Comparison of ENCODE assay signal across 27 mouse cellular contexts in the genomic region with DNA sequence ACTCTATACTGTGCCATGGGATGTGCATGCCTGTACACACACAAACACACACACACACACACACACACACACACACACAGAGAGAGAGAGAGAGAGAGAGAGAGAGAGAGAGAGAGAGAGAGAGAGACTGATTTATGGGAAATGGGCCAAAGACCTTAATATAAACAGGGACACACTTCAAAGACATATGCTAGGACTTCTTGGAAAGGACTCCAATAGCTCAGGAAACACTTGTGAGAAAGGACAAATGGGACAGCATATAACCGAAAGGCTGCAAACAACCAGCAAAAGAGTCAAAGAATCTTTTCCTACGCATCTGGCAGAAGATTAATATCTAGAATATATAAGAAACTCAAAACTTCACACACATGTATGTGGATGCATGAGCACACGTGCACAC. TPM values are rescaled to one million over a fixed set of nuclear protein-coding genes. Genes with fewer than 3 reads are reported as not detected.
DNase-seq lines count a peak whose midpoint lies in the region; ATAC-seq and TF ChIP-seq lines count a peak whose summit lies in the region.
"Had no signal": no experiment of that assay in that cellular context is flagged by ENCODE, and none has a peak within 500 bp of the region (broad histone marks: within the 10 kb centered on the region; RNA-seq: fewer than 3 reads in every experiment).

No protein-coding gene starts in this region.

- no peak for DNase-seq in heart, embryonic 10.5 days (ENCODE audit: low spot score)
- DNase-seq in heart, postnatal 25 days (ENCODE audit: low spot score), result no peak
- no peak for DNase-seq in lung, postnatal 10 days
- DNase-seq in stomach, postnatal 0 days (ENCODE audit: low spot score), result no peak
- DNase-seq: adrenal gland, postnatal 10 days; adrenal gland, postnatal 36 days; B cell, adult 2 months; cerebellum, adult 18-20 months; cerebellum, adult 9-10 months; cerebellum, postnatal 14 days; gastrocnemius, postnatal 14 days; heart, adult 18-20 months; heart, postnatal 36 days had no signal

- WGBS in heart, embryonic 10.5 days, result 82% methylated on average over 3 of the region's 3 CpGs
- WGBS in heart, embryonic 15.5 days, result 67% methylated on average over 3 of the region's 3 CpGs
- WGBS in heart, embryonic 11.5 days (ENCODE audit: insufficient replicate concordance), result 82% methylated on average over 3 of the region's 3 CpGs
- 48% methylated on average over 3 of the region's 3 CpGs for WGBS in lung, embryonic 15.5 days
- WGBS in stomach, embryonic 16.5 days, result 60% methylated on average over 3 of the region's 3 CpGs
- 62% methylated on average over 3 of the region's 3 CpGs for WGBS in stomach, postnatal 0 days

- no peak overlapping the region for H3K9ac ChIP-seq in heart, embryonic 15.5 days
- H3K9ac ChIP-seq in heart, embryonic 11.5 days (ENCODE audit: low read depth, low read length), result no peak overlapping the region
- H3K9ac ChIP-seq in lung, embryonic 15.5 days, result no peak overlapping the region
- H3K9ac ChIP-seq in stomach, embryonic 16.5 days (ENCODE audit: low read length), result no peak overlapping the region
- H3K9ac ChIP-seq in stomach, postnatal 0 days (ENCODE audit: low read length), result no peak overlapping the region
- H3K9ac ChIP-seq: forebrain, embryonic 13.5 days; hindbrain, embryonic 14.5 days had no signal

- H3K27ac ChIP-seq in heart, embryonic 10.5 days, result peak overlapping the region; percentile 59; the same call in 1 of the 2 replicates
- H3K27ac ChIP-seq in heart, embryonic 15.5 days, result peak overlapping the region; percentile 36
- no peak overlapping the region for H3K27ac ChIP-seq in heart, embryonic 11.5 days (ENCODE audit: low read depth, low read length)
- peak overlapping the region; percentile 67 for H3K27ac ChIP-seq in lung, embryonic 15.5 days
- H3K27ac ChIP-seq in stomach, embryonic 16.5 days (ENCODE audit: low read length), result peak overlapping the region; percentile 53; the same call in 1 of the 2 replicates
- H3K27ac ChIP-seq in stomach, postnatal 0 days (replicated peaks), result no peak overlapping the region
- H3K27ac ChIP-seq: forebrain, embryonic 10.5 days; forebrain, embryonic 13.5 days; hindbrain, embryonic 14.5 days; hindbrain, postnatal 0 days had no signal

- H3K36me3 ChIP-seq in heart, embryonic 10.5 days, result no peaks in the 10 kb centered on the region
- H3K36me3 ChIP-seq in heart, embryonic 15.5 days, result no peaks in the 10 kb centered on the region
- H3K36me3 ChIP-seq in heart, embryonic 11.5 days (ENCODE audit: control insufficient read depth, insufficient read depth, low read length), result no peaks in the 10 kb centered on the region
- no peaks in the 10 kb centered on the region for H3K36me3 ChIP-seq in lung, embryonic 15.5 days
- H3K36me3 ChIP-seq in stomach, embryonic 16.5 days (ENCODE audit: control insufficient read depth, insufficient read depth, low read length), result no peaks in the 10 kb centered on the region
- H3K36me3 ChIP-seq in stomach, postnatal 0 days (ENCODE audit: control insufficient read depth, insufficient read depth, low read length), result no peaks in the 10 kb centered on the region
- H3K36me3 ChIP-seq: forebrain, embryonic 10.5 days; G1E had no signal

- H3K27me3 ChIP-seq in heart, embryonic 10.5 days (ENCODE audit: insufficient read depth, poor library complexity, severe bottlenecking), result no peaks in the 10 kb centered on the region
- no peaks in the 10 kb centered on the region for H3K27me3 ChIP-seq in heart, embryonic 15.5 days
- no peaks in the 10 kb centered on the region for H3K27me3 ChIP-seq in heart, embryonic 11.5 days (ENCODE audit: control insufficient read depth, insufficient read depth, low read length)
- H3K27me3 ChIP-seq in lung, embryonic 15.5 days, result no peaks in the 10 kb centered on the region
- no peaks in the 10 kb centered on the region for H3K27me3 ChIP-seq in stomach, embryonic 16.5 days (ENCODE audit: control insufficient read depth, insufficient read depth, low read length)
- H3K27me3 ChIP-seq in stomach, postnatal 0 days (ENCODE audit: control insufficient read depth, insufficient read depth, low read length), result no peaks in the 10 kb centered on the region
- H3K27me3 ChIP-seq: CH12.LX; forebrain, embryonic 13.5 days; Patski had no signal

- no peak for TF ChIP-seq CTCF in stomach, postnatal 0 days (IDR thresholded peaks at IDR 0.05; ENCODE audit: low read depth)

- no peak overlapping the region for H3K4me2 ChIP-seq in heart, embryonic 15.5 days
- no peak overlapping the region for H3K4me2 ChIP-seq in heart, embryonic 11.5 days
- no peak overlapping the region for H3K4me2 ChIP-seq in lung, embryonic 15.5 days
- H3K4me2 ChIP-seq in stomach, embryonic 16.5 days (ENCODE audit: low read depth, low read length), result no peak overlapping the region
- H3K4me2 ChIP-seq in stomach, postnatal 0 days (replicated peaks; ENCODE audit: low read depth), result no peak overlapping the region
- H3K4me2 ChIP-seq: forebrain, embryonic 13.5 days; hindbrain, embryonic 14.5 days had no signal

- peaks cover 70% of the 10 kb centered on the region for H3K4me1 ChIP-seq in heart, embryonic 10.5 days
- peaks cover 66% of the 10 kb centered on the region for H3K4me1 ChIP-seq in heart, embryonic 15.5 days (replicated peaks)
- peaks cover 56% of the 10 kb centered on the region for H3K4me1 ChIP-seq in heart, embryonic 11.5 days (ENCODE audit: control insufficient read depth, insufficient read depth, low read length)
- peaks cover 84% of the 10 kb centered on the region for H3K4me1 ChIP-seq in lung, embryonic 15.5 days
- H3K4me1 ChIP-seq in stomach, embryonic 16.5 days (ENCODE audit: control insufficient read depth, insufficient read depth, low read length), result peaks cover 54% of the 10 kb centered on the region
- H3K4me1 ChIP-seq in stomach, postnatal 0 days (replicated peaks; ENCODE audit: control insufficient read depth, insufficient read depth), result peaks cover 13% of the 10 kb centered on the region

- intact Hi-C loops in heart, postnatal 25 days (cut with DNase I), result no loop called here

- no peaks in the 10 kb centered on the region for H3K9me3 ChIP-seq in heart, embryonic 10.5 days
- H3K9me3 ChIP-seq in heart, embryonic 15.5 days (replicated peaks), result no peaks in the 10 kb centered on the region
- H3K9me3 ChIP-seq in heart, embryonic 11.5 days (replicated peaks; ENCODE audit: control insufficient read depth, low read length), result no peaks in the 10 kb centered on the region
- H3K9me3 ChIP-seq in lung, embryonic 15.5 days, result no peaks in the 10 kb centered on the region
- H3K9me3 ChIP-seq in stomach, embryonic 16.5 days (replicated peaks; ENCODE audit: control insufficient read depth, low read length), result no peaks in the 10 kb centered on the region
- no peaks in the 10 kb centered on the region for H3K9me3 ChIP-seq in stomach, postnatal 0 days (ENCODE audit: control insufficient read depth, low read length)
- H3K9me3 ChIP-seq: forebrain, embryonic 10.5 days; forebrain, embryonic 13.5 days had no signal

- ATAC-seq in heart, embryonic 15.5 days (replicated peaks; ENCODE audit: insufficient number of reproducible peaks, insufficient read depth, low FRiP score, low read depth), result no peak
- no peak for ATAC-seq in heart, embryonic 11.5 days (replicated peaks; ENCODE audit: insufficient number of reproducible peaks, low FRiP score, low TSS enrichment)
- ATAC-seq in lung, embryonic 15.5 days (ENCODE audit: borderline replicate concordance, extremely low read depth, low FRiP score, low TSS enrichment), result peak; percentile 40; the same call in 1 of the 2 replicates
- no peak for ATAC-seq in stomach, embryonic 16.5 days (ENCODE audit: insufficient read depth, low FRiP score)
- ATAC-seq in stomach, postnatal 0 days (ENCODE audit: low FRiP score, low TSS enrichment), result no peak
- ATAC-seq: forebrain, embryonic 13.5 days; forebrain, embryonic 16.5 days; hindbrain, postnatal 0 days; inflammation-experienced regulatory T-cells, adult 6 months; intestine, embryonic 16.5 days; Patski had no signal

- H3K4me3 ChIP-seq in heart, embryonic 10.5 days, result no peak overlapping the region
- no peak overlapping the region for H3K4me3 ChIP-seq in heart, embryonic 15.5 days
- H3K4me3 ChIP-seq in heart, embryonic 11.5 days (ENCODE audit: low read depth, low read length), result no peak overlapping the region
- no peak overlapping the region for H3K4me3 ChIP-seq in lung, embryonic 15.5 days
- H3K4me3 ChIP-seq in stomach, embryonic 16.5 days (replicated peaks; ENCODE audit: low read length), result no peak overlapping the region
- H3K4me3 ChIP-seq in stomach, postnatal 0 days (ENCODE audit: low read depth, low read length), result no peak overlapping the region
- H3K4me3 ChIP-seq: forebrain, embryonic 10.5 days; forebrain, embryonic 13.5 days had no signal

- TF ChIP-seq EP300 in stomach, postnatal 0 days (optimal IDR thresholded peaks at IDR 0.05), result no peak

RNA-seq across cellular contexts. Expression of a gene that starts 43.2 kb away (rescaled TPM):
- polyA plus RNA-seq in heart, embryonic 10.5 days (2016; fragmentation: Nextera tagmentation; extraction: Ambion mirVana), result 8.9 and 9.0 TPM in 2 replicates
- total RNA-seq in heart, postnatal 25 days (2021), result 10 to 100 TPM; 28.6 to 35.5 TPM
- 12.8 and 13.1 TPM in 2 replicates for polyA plus RNA-seq in heart, embryonic 15.5 days (2015; fragmentation: Nextera tagmentation; extraction: Ambion mirVana)
- 9.5 and 10.5 TPM in 2 replicates for polyA plus RNA-seq in heart, embryonic 11.5 days (2014; fragmentation: Nextera tagmentation; extraction: Ambion mirVana)
- 9.7 and 11.0 TPM in 2 replicates for polyA plus RNA-seq in lung, embryonic 15.5 days (2015; fragmentation: Nextera tagmentation; extraction: Ambion mirVana)
- polyA plus RNA-seq in stomach, embryonic 16.5 days (2015; fragmentation: Nextera tagmentation; extraction: Ambion mirVana), result 8.3 and 9.1 TPM in 2 replicates
- polyA plus RNA-seq in stomach, postnatal 0 days (2015; fragmentation: Nextera tagmentation; extraction: Ambion mirVana), result 5.1 and 6.1 TPM in 2 replicates
- total RNA-seq: CH12.LX had no signal
- polyA plus RNA-seq: G1E; inflammation-experienced regulatory T-cells, adult 6 months had no signal

Comparison
In these comparisons a context has a peak if more than half of its experiments do, and no peak if none do; other contexts are left out.
1. H3K27ac ChIP-seq: peak in heart, embryonic 10.5 days (single experiment), heart, embryonic 15.5 days (single experiment), lung, embryonic 15.5 days (single experiment) and stomach, embryonic 16.5 days (single experiment); none in heart, embryonic 11.5 days (single experiment) and stomach, postnatal 0 days (single experiment).